Mouse (Mus musculus): ENCODE measurements around the gene Sarm1.

Sarm1 gene

GRCm38 (mm10) chr11:78513106-78513790, 15.7 kb upstream of the Sarm1 start:
- no peak for ATAC-seq (ENCODE audit: insufficient number of reproducible peaks, low FRiP score, low TSS enrichment)

- peak; percentile 84 for ATAC-seq (ENCODE audit: insufficient number of reproducible peaks, low FRiP score, low TSS enrichment)
Measured at GRCm38 (mm10) chr11:78512025-78512957, 14.7 kb upstream of the Sarm1 start, which contains the start of the genes Tmem199 and Poldip2. TSS of gene Tmem199 (minus strand) at chr11:78512172. TSS of gene Poldip2 (plus strand) at chr11:78512193.

GRCm38 (mm10) chr11:78509148-78509547, 11.6 kb upstream of the Sarm1 start:
- ATAC-seq (ENCODE audit: insufficient number of reproducible peaks, low FRiP score, low TSS enrichment) = no peak

- ATAC-seq (ENCODE audit: insufficient number of reproducible peaks, low FRiP score, low TSS enrichment) = no peak
Measured at GRCm38 (mm10) chr11:78505430-78505829, 7.9 kb upstream of the Sarm1 start.

- peak; percentile 84; the same call in 1 of the 2 replicates for ATAC-seq (ENCODE audit: insufficient number of reproducible peaks, low FRiP score, low TSS enrichment)
Measured at GRCm38 (mm10) chr11:78502909-78503650, 5.5 kb upstream of the Sarm1 start, which contains the start of gene Sebox. TSS of gene Sebox (plus strand) at chr11:78503447.

GRCm38 (mm10) chr11:78501529-78501928, 4.0 kb upstream of the Sarm1 start:
- ATAC-seq (ENCODE audit: insufficient number of reproducible peaks, low FRiP score, low TSS enrichment) = no peak

- ATAC-seq (ENCODE audit: insufficient number of reproducible peaks, low FRiP score, low TSS enrichment) = no peak
Measured at GRCm38 (mm10) chr11:78500623-78501202, 3.2 kb upstream of the Sarm1 start.

GRCm38 (mm10) chr11:78499543-78499942, 2.0 kb upstream of the Sarm1 start:
- ATAC-seq (ENCODE audit: insufficient number of reproducible peaks, low FRiP score, low TSS enrichment) = no peak

GRCm38 (mm10) chr11:78499004-78499403, 1.4 kb upstream of the Sarm1 start, which contains the start of gene Vtn:
TSS of gene Vtn (plus strand) at chr11:78499091.
- ATAC-seq (ENCODE audit: insufficient number of reproducible peaks, low FRiP score, low TSS enrichment) = no peak

GRCm38 (mm10) chr11:78497071-78497541, 448 bp downstream of the Sarm1 start:
- ATAC-seq (ENCODE audit: insufficient number of reproducible peaks, low FRiP score, low TSS enrichment) = peak; percentile 11; the same call in 1 of the 2 replicates

GRCm38 (mm10) chr11:78495904-78496303, 1.6 kb downstream of the Sarm1 start:
- ATAC-seq (ENCODE audit: insufficient number of reproducible peaks, low FRiP score, low TSS enrichment) = no peak

GRCm38 (mm10) chr11:78490781-78491241, 6.7 kb downstream of the Sarm1 start:
- 0 out of 2 replicates have a peak, but pooled peaks have one; percentile 51 for ATAC-seq (ENCODE audit: insufficient number of reproducible peaks, low FRiP score, low TSS enrichment)

- no peak for ATAC-seq (ENCODE audit: insufficient number of reproducible peaks, low FRiP score, low TSS enrichment)
Measured at GRCm38 (mm10) chr11:78488168-78488567, 9.4 kb downstream of the Sarm1 start.

GRCm38 (mm10) chr11:78483639-78484038, 13.9 kb downstream of the Sarm1 start:
- ATAC-seq (ENCODE audit: insufficient number of reproducible peaks, low FRiP score, low TSS enrichment) = no peak

- ATAC-seq (ENCODE audit: insufficient number of reproducible peaks, low FRiP score, low TSS enrichment) = no peak
Measured at GRCm38 (mm10) chr11:78475289-78475688, 22.3 kb downstream of the Sarm1 start.

- ATAC-seq (ENCODE audit: insufficient number of reproducible peaks, low FRiP score, low TSS enrichment) = no peak
Measured at GRCm38 (mm10) chr11:78471326-78472103, 26.0 kb downstream of the Sarm1 start.

GRCm38 (mm10) chr11:78467932-78468331, 29.6 kb downstream of the Sarm1 start:
- ATAC-seq (ENCODE audit: insufficient number of reproducible peaks, low FRiP score, low TSS enrichment) = no peak

GRCm38 (mm10) chr11:78467515-78467914, 30.0 kb downstream of the Sarm1 start:
- no peak for ATAC-seq (ENCODE audit: insufficient number of reproducible peaks, low FRiP score, low TSS enrichment)
